17 mouse cellular contexts compared by ENCODE assay signal in the genomic region with DNA sequence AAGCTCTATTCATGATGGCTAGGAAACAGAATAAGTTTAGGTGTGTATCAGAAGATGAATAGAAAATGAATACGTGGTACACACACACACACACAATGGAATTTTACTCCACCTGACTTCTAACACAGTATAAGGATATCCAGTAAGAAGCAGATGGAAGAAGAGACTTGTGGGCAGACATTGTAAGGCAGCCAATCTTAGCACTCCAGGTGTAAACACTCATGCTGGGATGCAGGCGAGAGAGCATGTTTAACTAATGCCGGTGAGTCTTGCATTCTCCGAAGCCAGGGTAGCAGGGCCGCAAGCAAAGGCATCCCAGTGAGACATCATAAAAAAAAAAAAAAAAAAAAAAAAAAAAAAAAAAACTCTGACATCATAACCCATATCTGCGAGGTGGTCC.
"Had no signal": no experiment of that assay in that cellular context is flagged by ENCODE, and none has a peak within 500 bp of the region (broad histone marks: within the 10 kb centered on the region; RNA-seq: fewer than 3 reads in every experiment).

No protein-coding gene starts in this region.

- DNase-seq: left cerebral cortex, postnatal 4 days; liver; liver, embryonic 13.5 days; liver, postnatal 0 days; lung, adult 18-20 months; lung, adult 2 months; lung, embryonic 14.5 days; lung, postnatal 10 days; lung, postnatal 14 days; lung, postnatal 36 days; lung, postnatal 4 days; midbrain, embryonic 14.5 days had no signal

- ATAC-seq: liver, embryonic 12.5 days; liver, postnatal 0 days; lung, postnatal 0 days; midbrain, embryonic 13.5 days; midbrain, embryonic 15.5 days; midbrain, embryonic 16.5 days had no signal
